Mouse (Mus musculus): ENCODE measurements around the gene Gnaz. TPM values are rescaled to one million over a fixed set of nuclear protein-coding genes. Genes with fewer than 3 reads are reported as not detected.

The Gnaz gene
- total and polyA plus RNA-seq, 3 experiments = 0.80 to 1.3 (median 1.0) TPM

- Histone ChIP-seq H3K36me3 (ENCODE audit: control insufficient read depth, insufficient read depth, low read length) (no peaks in the 10 kb centered on the region), H3K9ac (ENCODE audit: low read depth, low read length) (no peak overlapping the region)
- intact Hi-C loops (cut with DNase I) = no loop called here
Observed at GRCm38 (mm10) chr10:75001391-75001790, 34.4 kb downstream of the Gnaz start.

GRCm38 (mm10) chr10:75004067-75004466 lies 37.1 kb downstream of the Gnaz start:
- intact Hi-C loops (cut with DNase I) = no loop called here
- Histone ChIP-seq H3K4me1 (ENCODE audit: control insufficient read depth, insufficient read depth, low read length) (no peaks in the 10 kb centered on the region), H3K9ac (ENCODE audit: low read depth, low read length) (no peak overlapping the region), H3K27ac (no peak overlapping the region), H3K27me3 (ENCODE audit: control insufficient read depth, insufficient read depth, low read length) (peaks cover 1% of the 10 kb centered on the region; the same call in 1 of the 2 replicates), H3K79me2 (replicated peaks; ENCODE audit: control insufficient read depth, insufficient read depth, low read length) (no peaks in the 10 kb centered on the region), H3K36me3 (ENCODE audit: control insufficient read depth, insufficient read depth, low read length) (no peaks in the 10 kb centered on the region), H3K4me3 (no peak overlapping the region)
- DNase-seq = no peak
- TF ChIP-seq EP300 (IDR thresholded peaks at IDR 0.05; ENCODE audit: insufficient read depth, low read depth, low read length) (no peak), POLR2A (IDR thresholded peaks at IDR 0.05; ENCODE audit: insufficient read depth, low read depth, low read length) (no peak), CTCF (IDR thresholded peaks at IDR 0.05) (no peak)
- 41% methylated on average over 3 of the region's 3 CpGs for WGBS

More at GRCm38 (mm10) chr10:75001391-75001790, 34.4 kb downstream of the Gnaz start:
- Histone ChIP-seq H3K4me1 (ENCODE audit: control insufficient read depth, insufficient read depth, low read length) (no peaks in the 10 kb centered on the region), H3K27me3 (ENCODE audit: control insufficient read depth, insufficient read depth, low read length) (peaks cover 1% of the 10 kb centered on the region; the same call in 1 of the 2 replicates), H3K4me3 (no peak overlapping the region), H3K79me2 (replicated peaks; ENCODE audit: control insufficient read depth, insufficient read depth, low read length) (no peaks in the 10 kb centered on the region), H3K27ac (no peak overlapping the region)
- TF ChIP-seq EP300 (IDR thresholded peaks at IDR 0.05; ENCODE audit: insufficient read depth, low read depth, low read length) = no peak
- TF ChIP-seq POLR2A (IDR thresholded peaks at IDR 0.05; ENCODE audit: insufficient read depth, low read depth, low read length) = no peak
- no peak for TF ChIP-seq CTCF (IDR thresholded peaks at IDR 0.05)
- WGBS = 90% methylated on average over 8 of the region's 8 CpGs
- DNase-seq = no peak

GRCm38 (mm10) chr10:75006889-75007662 lies 40.1 kb downstream of the Gnaz start:
- Histone ChIP-seq H3K27me3 (ENCODE audit: control insufficient read depth, insufficient read depth, low read length) (peaks cover 1% of the 10 kb centered on the region; the same call in 1 of the 2 replicates), H3K4me1 (ENCODE audit: control insufficient read depth, insufficient read depth, low read length) (no peaks in the 10 kb centered on the region), H3K4me3 (no peak overlapping the region), H3K79me2 (replicated peaks; ENCODE audit: control insufficient read depth, insufficient read depth, low read length) (no peaks in the 10 kb centered on the region), H3K36me3 (ENCODE audit: control insufficient read depth, insufficient read depth, low read length) (no peaks in the 10 kb centered on the region), H3K9ac (ENCODE audit: low read depth, low read length) (no peak overlapping the region), H3K27ac (no peak overlapping the region)
- WGBS = 65% methylated on average over 8 of the region's 8 CpGs
- DNase-seq = no peak
- no peak for TF ChIP-seq EP300 (IDR thresholded peaks at IDR 0.05; ENCODE audit: insufficient read depth, low read depth, low read length)
- TF ChIP-seq POLR2A (IDR thresholded peaks at IDR 0.05; ENCODE audit: insufficient read depth, low read depth, low read length) = no peak
- TF ChIP-seq CTCF (IDR thresholded peaks at IDR 0.05) = no peak
- intact Hi-C loops (cut with DNase I) = no loop called here

GRCm38 (mm10) chr10:75010704-75011103 lies 43.7 kb downstream of the Gnaz start:
- intact Hi-C loops (cut with DNase I) = no loop called here
- H3K36me3 ChIP-seq (ENCODE audit: control insufficient read depth, insufficient read depth, low read length) = no peaks in the 10 kb centered on the region
- H3K27ac ChIP-seq = no peak overlapping the region
- no peak overlapping the region for H3K4me3 ChIP-seq
- TF ChIP-seq CTCF (IDR thresholded peaks at IDR 0.05) (no peak), EP300 (IDR thresholded peaks at IDR 0.05; ENCODE audit: insufficient read depth, low read depth, low read length) (no peak)
- H3K27me3 ChIP-seq (ENCODE audit: control insufficient read depth, insufficient read depth, low read length) = peaks cover 1% of the 10 kb centered on the region; the same call in 1 of the 2 replicates
- no peak overlapping the region for H3K9ac ChIP-seq (ENCODE audit: low read depth, low read length)
- no peak for DNase-seq
- 89% methylated on average over 15 of the region's 15 CpGs for WGBS
- no peaks in the 10 kb centered on the region for H3K79me2 ChIP-seq (replicated peaks; ENCODE audit: control insufficient read depth, insufficient read depth, low read length)
- no peaks in the 10 kb centered on the region for H3K4me1 ChIP-seq (ENCODE audit: control insufficient read depth, insufficient read depth, low read length)

GRCm38 (mm10) chr10:75015465-75015864 lies 48.5 kb downstream of the Gnaz start:
- Histone ChIP-seq H3K79me2 (replicated peaks; ENCODE audit: control insufficient read depth, insufficient read depth, low read length) (no peaks in the 10 kb centered on the region), H3K27me3 (ENCODE audit: control insufficient read depth, insufficient read depth, low read length) (peaks cover 1% of the 10 kb centered on the region; the same call in 1 of the 2 replicates), H3K36me3 (ENCODE audit: control insufficient read depth, insufficient read depth, low read length) (no peaks in the 10 kb centered on the region), H3K4me3 (no peak overlapping the region), H3K9ac (ENCODE audit: low read depth, low read length) (no peak overlapping the region), H3K27ac (no peak overlapping the region), H3K4me1 (ENCODE audit: control insufficient read depth, insufficient read depth, low read length) (no peaks in the 10 kb centered on the region)
- TF ChIP-seq EP300 (IDR thresholded peaks at IDR 0.05; ENCODE audit: insufficient read depth, low read depth, low read length) (no peak), POLR2A (IDR thresholded peaks at IDR 0.05; ENCODE audit: insufficient read depth, low read depth, low read length) (no peak), CTCF (IDR thresholded peaks at IDR 0.05) (no peak)
- WGBS = 67% methylated on average over 14 of the region's 14 CpGs
- intact Hi-C loops (cut with DNase I) = no loop called here
- no peak for DNase-seq

- TF ChIP-seq CTCF (IDR thresholded peaks at IDR 0.05) (no peak), POLR2A (IDR thresholded peaks at IDR 0.05; ENCODE audit: insufficient read depth, low read depth, low read length) (no peak), EP300 (IDR thresholded peaks at IDR 0.05; ENCODE audit: insufficient read depth, low read depth, low read length) (no peak)
- WGBS = 84% methylated on average over 4 of the region's 4 CpGs
- intact Hi-C loops (cut with DNase I) = no loop called here
Observed at GRCm38 (mm10) chr10:75016481-75016880, 49.5 kb downstream of the Gnaz start.

More at GRCm38 (mm10) chr10:75016481-75016880, 49.5 kb downstream of the Gnaz start:
- Histone ChIP-seq H3K79me2 (replicated peaks; ENCODE audit: control insufficient read depth, insufficient read depth, low read length) (no peaks in the 10 kb centered on the region), H3K27me3 (ENCODE audit: control insufficient read depth, insufficient read depth, low read length) (peaks cover 1% of the 10 kb centered on the region; the same call in 1 of the 2 replicates), H3K4me1 (ENCODE audit: control insufficient read depth, insufficient read depth, low read length) (no peaks in the 10 kb centered on the region), H3K36me3 (ENCODE audit: control insufficient read depth, insufficient read depth, low read length) (no peaks in the 10 kb centered on the region), H3K27ac (no peak overlapping the region), H3K4me3 (no peak overlapping the region), H3K9ac (ENCODE audit: low read depth, low read length) (no peak overlapping the region)
- no peak for DNase-seq

Measured in heart, adult 2 months (tissue).